Mouse (Mus musculus) embryonic facial prominence, embryonic 10.5 days (tissue): ENCODE results near the gene Xrcc5. TPM values are rescaled to one million over a fixed set of nuclear protein-coding genes. Genes with fewer than 3 reads are reported as not detected.

Experiments used
- DNase-seq: peaks from one replicate; pipeline ENCODE4 v3.0.0-alpha.2; 2017; ENCODE audit warnings: low spot score
- H3K27ac ChIP-seq: fragments of 300-500 bp; sonication (generic); replicated peaks from 2 replicates; pipeline ENCODE4 v1.5.1; 2016; ENCODE audit warnings: mild to moderate bottlenecking
- H3K27me3 ChIP-seq: fragments of 300-500 bp; sonication (generic); replicated peaks from 2 replicates; pipeline ENCODE4 v1.6.1; 2016; ENCODE audit warnings: low read depth, mild to moderate bottlenecking; ENCODE audit not compliant: poor library complexity, severe bottlenecking
- H3K36me3 ChIP-seq: fragments of 300-500 bp; sonication (generic); replicated peaks from 2 replicates; pipeline ENCODE4 v1.6.1; 2016; ENCODE audit warnings: mild to moderate bottlenecking, moderate library complexity
- H3K4me1 ChIP-seq: fragments of 300-500 bp; sonication (generic); 2 replicates; pipeline ENCODE4 v1.6.1; 2016
- H3K4me3 ChIP-seq: fragments of 300-500 bp; sonication (generic); 2 replicates; pipeline ENCODE4 v1.5.1; 2016; ENCODE audit warnings: mild to moderate bottlenecking, moderate library complexity
- H3K9me3 ChIP-seq: fragments of 300-500 bp; sonication (generic); 2 replicates; pipeline ENCODE4 v1.6.1; 2016; ENCODE audit warnings: mild to moderate bottlenecking
- WGBS: fragments of 180-500 bp; shearing (Covaris S2); methylation state at CpG from one replicate; pipeline ENCODE4 v1.1.7; 2016; 5-methylcytosine and 5-hydroxymethylcytosine counted together
- polyA plus RNA-seq: library from polyadenylated mRNA; unstranded; fragments of >200 nt; fragmentation: Nextera tagmentation; extraction: Ambion mirVana; gene quantifications from 2 replicates; pipeline ENCODE4 v1.2.1, GENCODE M21; 2016

Gene Xrcc5
- 55.2 and 57.3 TPM in 2 replicates for polyA plus RNA-seq

DNA sequence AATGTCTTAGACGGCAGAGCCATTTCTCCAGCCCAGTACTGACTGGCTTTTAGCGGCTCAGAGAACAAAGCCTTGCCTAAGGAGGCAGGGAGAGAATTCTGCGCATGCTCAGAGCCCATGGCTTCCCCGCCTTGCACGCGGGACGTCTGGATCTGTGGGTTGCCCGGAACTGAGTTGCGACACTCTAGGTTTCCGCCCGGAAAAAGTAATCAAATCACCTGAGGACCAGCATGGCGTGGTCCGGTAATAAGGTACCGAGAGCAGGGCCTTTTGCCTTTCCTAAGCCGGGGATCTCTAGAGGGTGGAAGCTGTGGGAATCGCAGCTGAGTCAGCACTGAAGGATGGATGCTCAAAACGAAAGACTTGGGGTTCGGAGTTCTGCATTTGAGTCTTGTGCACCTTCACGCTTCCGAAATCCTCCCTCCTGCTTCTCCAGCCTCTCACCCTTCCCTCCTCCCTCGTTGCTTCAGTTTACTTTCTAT, at the start of gene Xrcc5:
Gene Xrcc5, plus strand, starts transcription at position 105 of the 482 bp plus-strand sequence.
- Histone ChIP-seq H3K4me3 (peak within 1 kb of the TSS; percentile 65), H3K4me1 (peaks cover 31% of the 10 kb centered on the region), H3K27me3 (no peaks in the 10 kb centered on the region), H3K27ac (peak within 1 kb of the TSS; percentile 95), H3K9me3 (no peaks in the 10 kb centered on the region), H3K36me3 (peaks cover 16% of the 10 kb centered on the region)
- DNase-seq = peak; percentile 94
- under 1% methylated on average over 21 of the region's 21 CpGs for WGBS

DNA sequence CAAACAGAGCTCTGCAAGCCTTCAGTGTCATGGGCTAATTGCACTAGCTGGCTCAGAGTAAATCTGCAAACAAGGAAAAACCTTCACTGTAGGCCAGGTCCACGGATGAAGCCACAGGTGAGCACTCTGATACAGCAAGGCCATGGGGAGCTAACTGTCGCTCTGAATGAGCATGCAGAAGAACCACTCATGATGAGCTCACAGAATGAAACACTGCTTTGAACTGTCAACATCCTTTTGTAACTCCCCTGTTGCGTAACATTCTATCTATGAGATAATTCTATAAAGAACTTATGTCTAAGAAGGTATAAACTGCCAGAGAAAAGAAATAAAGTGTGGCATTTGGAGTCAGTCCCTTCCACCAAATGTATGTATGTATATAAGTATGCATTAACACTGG, 44.1 kb upstream of the Xrcc5 start:
- Histone ChIP-seq H3K4me3 (no peak overlapping the region), H3K36me3 (peaks cover 27% of the 10 kb centered on the region), H3K9me3 (no peaks in the 10 kb centered on the region), H3K4me1 (peaks cover 17% of the 10 kb centered on the region), H3K27ac (no peak overlapping the region), H3K27me3 (no peaks in the 10 kb centered on the region)
- WGBS = 90% methylated on average over 3 of the region's 3 CpGs
- DNase-seq = no peak

DNA sequence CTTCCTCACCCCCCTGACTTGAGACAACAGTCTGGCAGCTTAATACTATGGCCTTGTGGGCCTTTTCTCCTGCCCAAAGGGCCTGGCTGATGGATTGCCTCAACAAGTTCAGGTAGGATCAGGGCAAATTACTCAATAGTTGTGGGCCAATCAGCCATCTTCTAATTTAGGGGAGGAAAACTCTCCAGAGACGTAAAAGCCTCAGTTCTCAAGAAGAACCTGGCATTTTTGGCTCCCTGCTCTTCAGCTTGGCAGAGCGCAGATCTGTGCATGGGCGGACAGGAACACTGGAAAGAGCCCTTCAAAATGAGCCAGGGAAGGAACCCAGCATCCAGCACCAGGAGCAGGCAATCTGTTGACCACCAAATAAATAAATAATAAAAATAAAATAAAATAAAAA, 29.1 kb upstream of the Xrcc5 start:
- WGBS = 91% methylated on average over 3 of the region's 3 CpGs
- no peak for DNase-seq
- no peaks in the 10 kb centered on the region for H3K9me3 ChIP-seq
- H3K27ac ChIP-seq = no peak overlapping the region
- no peak overlapping the region for H3K4me3 ChIP-seq
- no peaks in the 10 kb centered on the region for H3K27me3 ChIP-seq
- peaks cover 40% of the 10 kb centered on the region for H3K36me3 ChIP-seq
- no peaks in the 10 kb centered on the region for H3K4me1 ChIP-seq

DNA sequence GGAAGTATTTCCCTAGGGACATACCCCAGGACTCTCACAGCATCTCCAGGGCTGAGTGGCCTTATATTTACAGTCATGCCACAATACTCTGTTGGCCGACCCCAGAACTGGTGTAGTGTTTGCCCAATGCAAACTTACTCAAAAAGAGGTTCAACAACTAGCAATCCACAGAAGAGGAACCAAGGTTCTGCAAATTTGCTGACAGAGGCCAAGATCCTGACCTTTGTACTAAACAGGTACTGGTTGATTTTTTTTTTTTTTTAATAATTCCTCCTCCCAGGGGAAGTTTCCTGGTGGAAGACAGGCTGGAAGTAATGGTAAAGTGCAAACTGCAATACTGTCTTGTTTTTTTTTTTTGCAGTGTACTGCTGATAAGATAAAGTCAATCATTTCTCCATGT, 24.6 kb upstream of the Xrcc5 start:
- Histone ChIP-seq H3K9me3 (no peaks in the 10 kb centered on the region), H3K27me3 (peaks cover 14% of the 10 kb centered on the region), H3K4me1 (peaks cover 17% of the 10 kb centered on the region), H3K27ac (no peak overlapping the region), H3K36me3 (no peaks in the 10 kb centered on the region; the same call in 1 of the 2 replicates), H3K4me3 (no peak overlapping the region)
- no peak for DNase-seq
- WGBS = 73% methylated on average over 1 of the region's 1 CpGs

DNA sequence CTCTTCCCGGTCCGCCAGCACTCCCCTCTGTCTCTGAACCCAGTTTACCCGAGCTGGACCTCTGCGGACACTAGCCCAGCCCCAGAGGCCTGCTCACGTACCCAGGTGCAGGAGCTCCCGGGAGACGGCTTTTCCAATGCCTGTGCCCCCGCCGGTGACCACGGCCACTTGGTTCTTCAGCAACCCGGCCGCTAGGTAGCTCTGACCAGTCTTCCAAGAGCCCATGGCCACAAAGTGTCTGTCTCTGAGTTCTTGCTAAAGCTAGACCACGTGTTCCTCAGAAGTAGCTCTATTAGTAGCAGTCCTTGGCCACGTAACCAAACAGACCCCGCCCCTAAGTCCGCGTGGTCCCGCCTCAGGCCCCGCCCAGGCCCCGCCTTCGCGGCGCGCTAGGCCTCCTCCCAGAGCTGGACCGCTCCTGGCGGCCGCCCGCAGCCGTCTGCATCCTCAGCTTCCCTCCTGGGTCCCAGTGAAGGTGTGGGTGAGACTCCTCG, 23.2 kb upstream of the Xrcc5 start, which contains the start of the genes Pecr and Tmem169:
Gene Pecr, minus strand, starts transcription at position 323 of the 494 bp plus-strand sequence.
Gene Tmem169, plus strand, starts transcription at position 378 of the 494 bp plus-strand sequence.
- DNase-seq = peak; percentile 96
- Histone ChIP-seq H3K4me1 (peaks cover 17% of the 10 kb centered on the region), H3K27ac (peak within 1 kb of the TSS; percentile 91), H3K36me3 (no peaks in the 10 kb centered on the region; the same call in 1 of the 2 replicates), H3K9me3 (no peaks in the 10 kb centered on the region), H3K27me3 (peaks cover 14% of the 10 kb centered on the region), H3K4me3 (peak within 1 kb of the TSS; percentile 76)
- under 1% methylated on average over 30 of the region's 30 CpGs for WGBS

- Histone ChIP-seq H3K4me1 (peaks cover 17% of the 10 kb centered on the region), H3K9me3 (no peaks in the 10 kb centered on the region), H3K27me3 (peaks cover 14% of the 10 kb centered on the region), H3K36me3 (no peaks in the 10 kb centered on the region; the same call in 1 of the 2 replicates), H3K27ac (peak overlapping the region; percentile 91), H3K4me3 (peak overlapping the region; percentile 76)
- WGBS = 5% methylated on average over 5 of the region's 5 CpGs
- peak; percentile 20 for DNase-seq
These were observed 22.7 kb upstream of the Xrcc5 start for GRCm38 (mm10) chr1:72284539-72284938.

GRCm38 (mm10) chr1:72286904-72287303, 20.3 kb upstream of the Xrcc5 start:
- Histone ChIP-seq H3K27me3 (peaks cover 14% of the 10 kb centered on the region), H3K27ac (peak overlapping the region; percentile 67), H3K4me1 (peaks cover 17% of the 10 kb centered on the region), H3K4me3 (no peak overlapping the region), H3K36me3 (no peaks in the 10 kb centered on the region), H3K9me3 (no peaks in the 10 kb centered on the region)
- peak; percentile 50 for DNase-seq
- WGBS = 32% methylated on average over 5 of the region's 5 CpGs

DNA sequence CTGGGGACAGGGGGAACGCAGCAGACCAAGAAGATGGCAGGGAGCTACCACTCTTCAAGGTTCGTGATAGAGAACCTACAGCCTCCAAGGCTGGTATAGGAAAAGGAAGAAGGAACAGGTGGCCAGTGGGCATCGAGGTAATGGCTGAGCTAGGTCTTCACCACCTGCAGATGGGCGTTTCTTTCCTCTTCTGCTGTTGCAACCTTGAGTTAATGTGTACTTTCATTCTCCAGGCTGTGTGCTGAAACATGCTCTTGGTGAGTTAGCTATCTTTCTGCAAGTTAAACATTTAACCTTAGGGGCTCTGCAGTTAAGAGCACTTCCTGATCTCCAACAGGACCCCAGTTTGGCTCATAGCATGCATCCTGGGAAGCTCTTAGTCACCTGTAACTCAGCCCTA, 19.3 kb upstream of the Xrcc5 start:
- DNase-seq = no peak
- Histone ChIP-seq H3K4me1 (peaks cover 17% of the 10 kb centered on the region), H3K27me3 (peaks cover 14% of the 10 kb centered on the region), H3K27ac (no peak overlapping the region), H3K36me3 (no peaks in the 10 kb centered on the region), H3K4me3 (no peak overlapping the region), H3K9me3 (0 out of 2 replicates have a peak, but pooled peaks cover 4% of the 10 kb centered on the region)
- WGBS = 84% methylated on average over 4 of the region's 4 CpGs

DNA sequence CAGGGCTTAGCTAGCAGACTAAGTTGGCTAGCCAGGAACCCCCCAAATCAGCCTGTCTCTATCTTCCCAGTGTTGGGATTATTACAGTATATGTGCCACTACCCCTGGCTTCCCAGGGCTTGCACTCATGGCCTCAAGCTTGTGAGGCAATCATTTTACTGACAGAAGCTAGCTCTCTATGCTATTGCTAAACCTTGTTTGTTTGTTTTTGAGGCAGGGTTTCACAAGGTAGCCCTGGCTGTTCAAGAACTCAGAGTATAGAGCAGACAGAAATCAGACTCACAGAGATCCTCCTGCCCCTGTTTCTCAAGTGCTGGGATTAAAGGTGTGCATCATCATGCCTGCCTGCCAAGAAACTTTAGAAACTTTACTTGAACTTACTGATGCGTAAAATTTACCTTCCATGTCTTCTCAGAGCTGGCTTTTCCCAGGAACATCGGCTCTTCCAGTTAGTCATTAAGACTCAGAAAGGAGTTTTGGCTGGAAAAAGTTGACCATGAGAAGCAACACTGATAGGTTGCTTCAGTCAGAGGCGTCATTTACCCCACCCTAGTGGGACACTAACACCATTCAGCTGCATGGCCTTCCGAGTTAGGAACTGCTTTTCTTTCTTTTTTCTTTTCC, 18.6 kb upstream of the Xrcc5 start:
- no peak overlapping the region for H3K27ac ChIP-seq
- H3K4me1 ChIP-seq = peaks cover 17% of the 10 kb centered on the region
- 0 out of 2 replicates have a peak, but pooled peaks cover 4% of the 10 kb centered on the region for H3K9me3 ChIP-seq
- WGBS = 87% methylated on average over 4 of the region's 4 CpGs
- DNase-seq = no peak
- H3K36me3 ChIP-seq = no peaks in the 10 kb centered on the region
- peaks cover 14% of the 10 kb centered on the region for H3K27me3 ChIP-seq
- H3K4me3 ChIP-seq = no peak overlapping the region

DNA sequence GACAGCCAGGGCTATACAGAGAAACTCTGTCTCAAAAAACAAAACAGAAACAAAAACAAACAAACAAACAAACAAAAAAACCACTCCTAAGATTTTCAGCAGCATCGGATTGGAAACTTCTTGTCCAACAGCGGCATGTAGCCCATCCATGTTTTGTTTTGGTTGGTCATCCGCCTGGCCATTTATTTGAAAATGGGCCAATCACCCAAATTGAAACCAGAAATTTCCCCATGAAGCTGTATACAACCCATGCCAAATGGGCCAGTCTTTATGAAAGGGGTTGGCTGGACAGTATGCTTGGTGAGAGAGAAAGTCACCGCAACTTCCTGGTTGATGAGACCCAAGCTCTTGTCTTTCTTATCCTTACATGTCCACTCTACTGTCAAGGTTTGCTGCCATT, 16.3 kb upstream of the Xrcc5 start:
- 89% methylated on average over 4 of the region's 4 CpGs for WGBS

GRCm38 (mm10) chr1:72291421-72291820, 15.8 kb upstream of the Xrcc5 start:
- Histone ChIP-seq H3K27ac (no peak overlapping the region), H3K36me3 (no peaks in the 10 kb centered on the region), H3K27me3 (no peaks in the 10 kb centered on the region; the same call in 1 of the 2 replicates), H3K9me3 (0 out of 2 replicates have a peak, but pooled peaks cover 4% of the 10 kb centered on the region), H3K4me3 (no peak overlapping the region), H3K4me1 (peaks cover 8% of the 10 kb centered on the region)
- 91% methylated on average over 4 of the region's 4 CpGs for WGBS
- DNase-seq = no peak

More for the DNA sequence above, 16.3 kb upstream of the Xrcc5 start:
- Histone ChIP-seq H3K9me3 (0 out of 2 replicates have a peak, but pooled peaks cover 4% of the 10 kb centered on the region), H3K27me3 (no peaks in the 10 kb centered on the region; the same call in 1 of the 2 replicates), H3K27ac (no peak overlapping the region), H3K36me3 (no peaks in the 10 kb centered on the region), H3K4me1 (peaks cover 10% of the 10 kb centered on the region), H3K4me3 (no peak overlapping the region)
- DNase-seq = no peak

- Histone ChIP-seq H3K27ac (no peak overlapping the region), H3K4me1 (peaks cover 3% of the 10 kb centered on the region), H3K36me3 (no peaks in the 10 kb centered on the region), H3K4me3 (no peak overlapping the region), H3K9me3 (0 out of 2 replicates have a peak, but pooled peaks cover 4% of the 10 kb centered on the region), H3K27me3 (no peaks in the 10 kb centered on the region)
- 85% methylated on average over 2 of the region's 2 CpGs for WGBS
- no peak for DNase-seq
These were observed 15.3 kb upstream of the Xrcc5 start for GRCm38 (mm10) chr1:72291925-72292324.
